Mouse (Mus musculus) hindbrain, postnatal 0 days (tissue): ENCODE results near the gene Syne2. TPM values are rescaled to one million over a fixed set of nuclear protein-coding genes. Genes with fewer than 3 reads are reported as not detected.

Experiments used
- ATAC-seq: fragments of 200-750 bp; cut with Nextera tagmentation; 2 replicates; pipeline ENCODE4 v1.8.0; 2017; ENCODE audit warnings: mild to moderate bottlenecking, moderate TSS enrichment, moderate library complexity
- DNase-seq: peaks from one replicate; pipeline ENCODE4 v3.0.0-alpha.2; 2015; ENCODE audit warnings: low spot score
- H3K27ac ChIP-seq: fragments of 300-500 bp; sonication (generic); 2 replicates; pipeline ENCODE4 v1.5.1; 2014; ENCODE audit warnings: mild to moderate bottlenecking
- H3K27me3 ChIP-seq: fragments of 300-500 bp; sonication (generic); 2 replicates; pipeline ENCODE4 v1.6.1; 2014; ENCODE audit warnings: low read length, mixed read lengths; ENCODE audit not compliant: insufficient read depth
- H3K36me3 ChIP-seq: fragments of 300-500 bp; sonication (generic); 2 replicates; pipeline ENCODE4 v1.6.1; 2014; ENCODE audit warnings: low read length, mixed read lengths; ENCODE audit not compliant: insufficient read depth
- H3K4me1 ChIP-seq: fragments of 300-500 bp; sonication (generic); 2 replicates; pipeline ENCODE4 v1.6.1; 2014; ENCODE audit warnings: antibody characterized with exemption, low read length, mixed read lengths; ENCODE audit not compliant: insufficient read depth
- H3K4me2 ChIP-seq: fragments of 300-500 bp; sonication (generic); 2 replicates; pipeline ENCODE4 v1.6.1; 2014; ENCODE audit warnings: low read depth, mild to moderate bottlenecking, low read length, moderate library complexity, mixed read lengths
- H3K4me3 ChIP-seq: fragments of 300-500 bp; sonication (generic); 2 replicates; pipeline ENCODE4 v1.5.1; 2014; ENCODE audit warnings: low read length
- H3K9ac ChIP-seq: fragments of 300-500 bp; sonication (generic); replicated peaks from 2 replicates; pipeline ENCODE4 v1.6.1; 2014; ENCODE audit warnings: mild to moderate bottlenecking, low read length, moderate library complexity, mixed read lengths
- H3K9me3 ChIP-seq: fragments of 300-500 bp; sonication (generic); 2 replicates; pipeline ENCODE4 v1.6.1; 2016; ENCODE audit warnings: low read length, mixed read lengths
- CTCF ChIP-seq: IDR thresholded peaks from 2 replicates; pipeline ENCODE4 v1.5.1; 2016; ENCODE audit warnings: antibody characterized with exemption, control low read depth, low read depth
- WGBS: fragments of 180-500 bp; shearing (Covaris S2); extraction: QIAGEN DNeasy Blood & Tissue Kit; methylation state at CpG from one replicate; pipeline ENCODE4 v1.1.7; 2014; 5-methylcytosine and 5-hydroxymethylcytosine counted together
- polyA plus RNA-seq: library from polyadenylated mRNA; unstranded; fragments of >200 nt; fragmentation: Nextera tagmentation; extraction: Ambion mirVana; gene quantifications from 2 replicates; pipeline ENCODE4 v1.2.1, GENCODE M21; 2015
- total RNA-seq: library from RNA; depleted of rRNA; stranded (reverse); fragments of >200 nt; gene quantifications from 2 replicates; pipeline ENCODE4 v1.2.3, GENCODE M21; 2014

The Syne2 gene
- total and polyA plus RNA-seq, 2 experiments from 2014 or later, result 26.1 to 39.3 TPM

DNA sequence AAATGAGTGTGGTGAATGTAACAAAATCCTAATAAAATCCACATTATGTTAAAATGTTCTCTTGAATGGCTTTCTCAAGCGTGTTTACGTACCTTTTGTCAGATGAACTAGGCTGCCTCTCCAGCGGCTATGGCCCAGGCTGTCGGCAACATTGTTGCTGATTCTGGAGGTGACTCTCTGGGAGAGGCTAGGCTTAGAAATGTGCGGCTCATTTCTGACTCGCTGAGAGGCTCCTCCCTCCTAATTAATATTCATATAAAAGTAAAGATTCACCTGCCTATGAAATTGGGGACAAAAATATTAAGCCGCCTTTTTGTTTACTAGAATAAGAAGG is 77.0 kb downstream of the Syne2 start:
- DNase-seq (no peak), ATAC-seq (no peak)
- peak overlapping the region; percentile 1; the same call in 1 of the 2 replicates for H3K27ac ChIP-seq
- H3K9ac ChIP-seq, result no peak overlapping the region
- WGBS, result 59% methylated on average over 7 of the region's 7 CpGs
- H3K4me3 ChIP-seq, result no peak overlapping the region
- TF ChIP-seq CTCF, result no peak
- H3K27me3 ChIP-seq, result no peaks in the 10 kb centered on the region
- no peaks in the 10 kb centered on the region for H3K4me1 ChIP-seq
- H3K4me2 ChIP-seq, result no peak overlapping the region
- H3K36me3 ChIP-seq, result no peaks in the 10 kb centered on the region; the same call in 1 of the 2 replicates
- H3K9me3 ChIP-seq, result no peaks in the 10 kb centered on the region

DNA sequence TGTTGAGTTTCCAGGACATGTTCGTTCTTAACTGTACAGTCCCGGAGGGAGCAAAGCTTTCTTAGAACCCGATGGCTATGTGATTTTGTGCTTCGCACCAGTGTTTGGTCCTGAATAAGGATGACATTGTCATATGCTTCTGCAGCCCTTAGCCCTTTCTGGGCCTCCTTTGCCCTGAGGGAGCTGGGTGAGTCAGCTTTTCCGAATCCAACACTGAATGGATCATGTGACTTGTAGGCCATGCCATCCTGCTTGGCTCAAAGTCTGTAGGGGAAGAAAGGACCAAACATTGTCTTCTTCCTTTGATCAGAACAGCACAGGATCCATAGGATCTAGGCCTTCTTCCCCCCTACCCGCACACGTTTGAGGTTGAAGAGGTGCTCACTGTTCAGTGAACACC is 79.9 kb downstream of the Syne2 start:
- Histone ChIP-seq H3K4me3 (no peak overlapping the region), H3K27me3 (no peaks in the 10 kb centered on the region), H3K9me3 (no peaks in the 10 kb centered on the region), H3K27ac (no peak overlapping the region), H3K9ac (no peak overlapping the region), H3K4me1 (no peaks in the 10 kb centered on the region), H3K36me3 (no peaks in the 10 kb centered on the region; the same call in 1 of the 2 replicates), H3K4me2 (no peak overlapping the region)
- no peak for DNase-seq
- ATAC-seq, result no peak
- WGBS, result 86% methylated on average over 7 of the region's 7 CpGs
- no peak for TF ChIP-seq CTCF

DNA sequence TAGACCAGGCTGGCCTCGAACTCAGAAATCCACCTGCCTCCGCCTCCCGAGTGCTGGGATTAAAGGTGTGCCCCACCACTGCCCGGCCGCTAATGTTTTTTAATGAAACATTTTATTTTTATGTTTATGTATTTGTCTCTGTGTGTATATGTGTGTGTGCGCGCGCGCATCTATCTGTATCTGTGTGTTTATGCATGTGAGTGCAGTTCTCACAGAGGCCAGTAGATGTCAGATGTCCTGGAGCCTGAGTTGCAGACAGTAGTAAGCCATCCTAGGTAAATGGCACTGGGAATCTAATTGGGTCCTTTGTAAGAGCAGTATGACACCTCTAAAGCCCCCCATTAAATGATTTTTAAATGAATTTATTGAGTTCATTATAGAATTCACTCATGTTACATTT is 83.8 kb downstream of the Syne2 start:
- DNase-seq (no peak), ATAC-seq (no peak)
- no peak overlapping the region for H3K4me2 ChIP-seq
- H3K36me3 ChIP-seq, result no peaks in the 10 kb centered on the region; the same call in 1 of the 2 replicates
- H3K4me1 ChIP-seq, result no peaks in the 10 kb centered on the region
- H3K27me3 ChIP-seq, result no peaks in the 10 kb centered on the region
- no peak overlapping the region for H3K27ac ChIP-seq
- TF ChIP-seq CTCF, result peak; percentile 34
- H3K9me3 ChIP-seq, result no peaks in the 10 kb centered on the region
- no peak overlapping the region for H3K9ac ChIP-seq
- H3K4me3 ChIP-seq, result no peak overlapping the region
- 97% methylated on average over 9 of the region's 9 CpGs for WGBS

DNA sequence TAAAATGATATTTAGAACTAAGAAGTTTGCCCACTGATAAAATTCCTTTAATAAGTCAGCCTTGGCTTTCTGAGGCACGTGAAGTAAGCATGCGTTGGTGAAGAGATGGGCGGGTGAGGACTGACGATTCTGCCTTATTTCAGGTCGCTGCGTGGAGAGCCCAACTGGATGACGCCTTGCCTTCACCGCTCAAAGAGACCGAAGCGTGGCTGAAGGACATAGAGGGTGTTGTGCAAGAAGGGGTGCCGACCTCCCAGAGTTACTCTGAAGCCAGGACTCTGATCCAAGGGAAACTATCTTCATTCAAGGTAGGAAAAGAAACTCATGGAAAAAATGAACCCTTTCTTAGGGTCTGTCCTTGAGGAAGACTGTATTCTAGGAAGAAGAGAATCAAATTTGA is 86.1 kb downstream of the Syne2 start:
- no peak for TF ChIP-seq CTCF
- H3K9ac ChIP-seq, result no peak overlapping the region
- no peaks in the 10 kb centered on the region for H3K4me1 ChIP-seq
- H3K9me3 ChIP-seq, result no peaks in the 10 kb centered on the region
- no peak overlapping the region for H3K27ac ChIP-seq
- H3K4me3 ChIP-seq, result no peak overlapping the region
- no peaks in the 10 kb centered on the region for H3K27me3 ChIP-seq
- H3K4me2 ChIP-seq, result no peak overlapping the region
- DNase-seq, result no peak
- ATAC-seq, result no peak
- WGBS, result 95% methylated on average over 11 of the region's 11 CpGs
- H3K36me3 ChIP-seq, result no peaks in the 10 kb centered on the region; the same call in 1 of the 2 replicates

DNA sequence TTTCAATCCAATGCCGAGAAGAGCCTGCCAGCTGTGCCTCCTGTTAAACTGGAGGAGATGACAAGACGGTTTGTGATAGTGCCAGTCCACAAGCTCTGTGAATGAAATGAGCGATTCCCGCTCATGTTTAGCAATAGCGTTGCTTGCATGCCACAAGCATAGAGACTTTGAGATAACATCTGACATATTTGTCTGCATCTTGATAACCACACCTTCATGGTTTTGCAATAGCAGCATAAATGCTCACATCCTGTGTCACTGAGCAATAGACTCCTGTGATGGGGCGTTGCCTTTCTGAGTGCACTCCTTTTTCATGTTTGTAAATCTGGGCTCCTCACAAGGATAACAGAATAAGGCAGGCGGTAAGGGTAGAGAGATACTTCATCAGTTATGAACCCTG is 87.4 kb downstream of the Syne2 start:
- WGBS, result 96% methylated on average over 7 of the region's 7 CpGs
- DNase-seq, result no peak
- no peaks in the 10 kb centered on the region for H3K27me3 ChIP-seq
- H3K4me1 ChIP-seq, result no peaks in the 10 kb centered on the region
- ATAC-seq, result no peak
- H3K9ac ChIP-seq, result no peak overlapping the region
- H3K9me3 ChIP-seq, result no peaks in the 10 kb centered on the region
- no peak overlapping the region for H3K4me3 ChIP-seq
- H3K27ac ChIP-seq, result no peak overlapping the region
- no peak overlapping the region for H3K4me2 ChIP-seq
- TF ChIP-seq CTCF, result no peak
- H3K36me3 ChIP-seq, result peaks cover 1% of the 10 kb centered on the region; the same call in 1 of the 2 replicates

DNA sequence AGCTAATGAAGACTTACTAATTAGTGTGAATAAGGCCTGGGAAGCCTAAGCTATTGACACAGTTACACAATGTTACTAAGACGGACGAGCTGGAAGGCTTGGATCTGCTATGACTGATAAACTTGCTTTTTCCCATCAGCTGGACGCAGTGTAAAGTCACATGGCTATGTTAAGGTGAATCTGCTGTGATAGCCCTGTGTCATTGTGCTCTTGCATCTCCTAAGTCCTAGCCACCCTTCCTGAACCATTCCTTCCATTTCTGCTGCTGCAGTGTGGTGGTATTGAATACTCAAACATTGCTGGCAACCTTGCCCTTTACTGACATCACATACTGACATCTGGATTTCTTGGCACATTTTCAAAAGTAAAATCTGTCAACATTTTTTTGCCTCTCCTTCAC is 90.5 kb downstream of the Syne2 start:
- no peak overlapping the region for H3K9ac ChIP-seq
- DNase-seq (no peak), ATAC-seq (no peak)
- no peaks in the 10 kb centered on the region for H3K9me3 ChIP-seq
- no peak overlapping the region for H3K4me3 ChIP-seq
- no peak overlapping the region for H3K4me2 ChIP-seq
- no peak overlapping the region for H3K27ac ChIP-seq
- no peak for TF ChIP-seq CTCF
- WGBS, result 84% methylated on average over 3 of the region's 3 CpGs
- H3K4me1 ChIP-seq, result no peaks in the 10 kb centered on the region
- no peaks in the 10 kb centered on the region for H3K27me3 ChIP-seq
- H3K36me3 ChIP-seq, result peaks cover 14% of the 10 kb centered on the region

DNA sequence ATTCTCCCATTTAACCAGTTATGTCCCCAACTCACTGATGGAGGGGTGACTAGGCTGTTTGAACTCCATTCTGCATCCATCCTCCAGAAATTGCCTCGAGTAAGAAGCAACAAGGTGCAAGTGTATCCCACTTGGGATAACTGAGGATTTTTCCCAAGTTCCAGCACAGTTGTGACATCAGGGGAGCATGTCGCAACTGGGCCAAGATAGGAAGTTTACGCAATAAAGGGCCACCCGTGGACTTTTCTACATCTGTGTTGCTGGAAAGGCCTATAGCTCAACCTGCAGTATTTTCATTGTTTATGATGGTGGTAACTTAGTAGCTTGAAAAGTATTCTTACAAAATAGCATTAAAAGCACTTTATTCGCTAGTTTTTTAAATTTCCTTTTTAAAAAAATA is 97.8 kb downstream of the Syne2 start:
- DNase-seq (no peak), ATAC-seq (no peak)
- no peaks in the 10 kb centered on the region for H3K4me1 ChIP-seq
- H3K27me3 ChIP-seq, result no peaks in the 10 kb centered on the region
- no peak overlapping the region for H3K4me3 ChIP-seq
- WGBS, result 94% methylated on average over 5 of the region's 5 CpGs
- H3K9me3 ChIP-seq, result no peaks in the 10 kb centered on the region
- peaks cover 9% of the 10 kb centered on the region for H3K36me3 ChIP-seq
- no peak overlapping the region for H3K9ac ChIP-seq
- no peak for TF ChIP-seq CTCF
- H3K27ac ChIP-seq, result no peak overlapping the region
- H3K4me2 ChIP-seq, result no peak overlapping the region

DNA sequence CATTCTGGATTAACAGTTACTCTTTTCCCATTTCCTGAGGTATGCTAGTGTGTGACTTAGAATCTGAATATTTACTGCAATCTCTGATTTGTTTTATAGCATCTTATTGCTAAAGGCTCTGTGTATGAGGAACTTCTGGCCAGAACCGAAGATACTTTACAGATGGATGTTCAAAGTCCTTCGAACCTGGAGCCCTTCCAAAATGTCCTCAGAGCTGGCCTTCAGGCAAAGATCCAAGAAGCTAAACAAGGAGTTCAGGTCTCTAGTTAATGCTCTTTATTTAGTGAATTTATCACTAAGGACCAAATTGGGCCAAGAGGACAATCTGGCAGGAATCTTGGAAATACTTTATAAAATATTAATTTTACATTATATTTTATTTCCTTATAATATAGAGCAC is 100.5 kb downstream of the Syne2 start:
- no peaks in the 10 kb centered on the region for H3K4me1 ChIP-seq
- ATAC-seq, result no peak
- no peaks in the 10 kb centered on the region; the same call in 1 of the 2 replicates for H3K36me3 ChIP-seq
- H3K9ac ChIP-seq, result no peak overlapping the region
- no peak for DNase-seq
- no peaks in the 10 kb centered on the region for H3K27me3 ChIP-seq
- H3K4me3 ChIP-seq, result no peak overlapping the region
- H3K4me2 ChIP-seq, result no peak overlapping the region
- H3K9me3 ChIP-seq, result no peaks in the 10 kb centered on the region
- no peak overlapping the region for H3K27ac ChIP-seq
- no peak for TF ChIP-seq CTCF
- 59% methylated on average over 2 of the region's 2 CpGs for WGBS
